Mouse (Mus musculus) heart, postnatal 14 days (tissue): Measurements from ENCODE around the gene Tbc1d8b. TPM values are rescaled to one million over a fixed set of nuclear protein-coding genes. Genes with fewer than 3 reads are reported as not detected.
"Not testable (repeated sequence)": the region's sequence is repeated elsewhere in the genome, so short reads cannot be mapped to it uniquely, and the experiment has no call there.

Experiments
- DNase-seq, 2 experiments: peaks; one replicate each; pipeline ENCODE4 v3.0.0; 2021 to 2022
- intact Hi-C: fragments of 180-260 bp; cut with DNase I; formaldehyde crosslinking; loops from one replicate; pipeline ENCODE4 v1.15.1; 2025
- long read RNA-seq, 2 experiments: library from polyadenylated mRNA; stranded (forward); transcript quantifications; one replicate each; pipeline ENCODE4 v2.0.0; 2021
- total RNA-seq, 2 experiments: library from RNA; stranded (reverse); gene quantifications; 2 replicates each; pipeline ENCODE4 v1.2.3; 2021

Gene Tbc1d8b
- 1 to 10 TPM; 6.0 to 6.6 TPM for total RNA-seq
- long read RNA-seq, experiment 1 = 0 reads
- long read RNA-seq, experiment 2 = 0 reads

- intact Hi-C loops = loop anchor here (10.0 kb wide), 1 partner anchor 470 kb away; the partner anchor contains the start of gene Mum1l1
- peak; percentile 75 to 78 for DNase-seq
Measured at GRCm38 (mm10) chrX:139684775-139685695, at the start of gene Tbc1d8b. TSS of gene Tbc1d8b (plus strand) at chrX:139684996.

- no peak for DNase-seq
- intact Hi-C loops = no loop called here
Measured at GRCm38 (mm10) chrX:139639744-139640143, 45.1 kb upstream of the Tbc1d8b start.

GRCm38 (mm10) chrX:139640418-139640817 is 44.4 kb upstream of the Tbc1d8b start:
- DNase-seq = no peak
- intact Hi-C loops = no loop called here

- DNase-seq = no peak
Measured at GRCm38 (mm10) chrX:139652226-139652625, 32.6 kb upstream of the Tbc1d8b start.

GRCm38 (mm10) chrX:139653292-139653691 is 31.5 kb upstream of the Tbc1d8b start:
- intact Hi-C loops = loop anchor here (10.0 kb wide), 1 partner anchor 58 kb away; no protein-coding TSS in a partner anchor
- DNase-seq = peak in 1 of 2 experiments; percentile 3

More at GRCm38 (mm10) chrX:139652226-139652625, 32.6 kb upstream of the Tbc1d8b start:
- intact Hi-C loops = loop anchor here (10.0 kb wide), 1 partner anchor 57 kb away; no protein-coding TSS in a partner anchor

GRCm38 (mm10) chrX:139654350-139655063 is 30.3 kb upstream of the Tbc1d8b start:
- intact Hi-C loops = loop anchor here (10.0 kb wide), 1 partner anchor 60 kb away; no protein-coding TSS in a partner anchor
- no peak for DNase-seq

GRCm38 (mm10) chrX:139662111-139662510 is 22.7 kb upstream of the Tbc1d8b start:
- no peak for DNase-seq
- intact Hi-C loops = no loop called here

- intact Hi-C loops = loop anchor here (2.0 kb wide), 1 partner anchor 251 kb away; no protein-coding TSS in a partner anchor
- no peak for DNase-seq
Measured at GRCm38 (mm10) chrX:139665829-139666228, 19.0 kb upstream of the Tbc1d8b start.

GRCm38 (mm10) chrX:139684410-139684774 is 404 bp upstream of the Tbc1d8b start:
- intact Hi-C loops = loop anchor here (10.0 kb wide), 1 partner anchor 470 kb away; the partner anchor contains the start of gene Mum1l1
- DNase-seq = no peak

GRCm38 (mm10) chrX:139714381-139714780 is 29.6 kb downstream of the Tbc1d8b start, which contains the start of gene Gm15013:
TSS of gene Gm15013 (minus strand) at chrX:139714481.
- DNase-seq = no peak
- intact Hi-C loops = no loop called here

GRCm38 (mm10) chrX:139722350-139722749 is 37.6 kb downstream of the Tbc1d8b start:
- intact Hi-C loops = no loop called here
- DNase-seq = no peak

- intact Hi-C loops = no loop called here
- DNase-seq = no peak
Measured at GRCm38 (mm10) chrX:139730541-139730940, 45.7 kb downstream of the Tbc1d8b start.

GRCm38 (mm10) chrX:139737066-139737465 is 52.3 kb downstream of the Tbc1d8b start:
- DNase-seq = no peak

GRCm38 (mm10) chrX:139751855-139752254 is 67.1 kb downstream of the Tbc1d8b start:
- DNase-seq = peak; percentile 37 to 61
- intact Hi-C loops = no loop called here

More at GRCm38 (mm10) chrX:139737066-139737465, 52.3 kb downstream of the Tbc1d8b start:
- intact Hi-C loops = no loop called here

- intact Hi-C loops, DNase-seq: not testable (repeated sequence)
Measured at GRCm38 (mm10) chrX:139758634-139759033, 73.8 kb downstream of the Tbc1d8b start.

- peak; percentile 6 to 20 for DNase-seq
- intact Hi-C loops = loop anchor here (5.0 kb wide), 1 partner anchor 345 kb away; no protein-coding TSS in a partner anchor
Measured at GRCm38 (mm10) chrX:139762546-139762945, 77.8 kb downstream of the Tbc1d8b start.

GRCm38 (mm10) chrX:139769975-139770637 is 85.3 kb downstream of the Tbc1d8b start:
- intact Hi-C loops = no loop called here

GRCm38 (mm10) chrX:139774309-139775083 is 89.7 kb downstream of the Tbc1d8b start:
- peak; percentile 35 to 60 for DNase-seq
- intact Hi-C loops = loop anchor here (2.0 kb wide), 1 partner anchor 60 kb away; no protein-coding TSS in a partner anchor

More at GRCm38 (mm10) chrX:139769975-139770637, 85.3 kb downstream of the Tbc1d8b start:
- DNase-seq = no peak

GRCm38 (mm10) chrX:139775084-139775612 is 90.4 kb downstream of the Tbc1d8b start:
- intact Hi-C loops = loop anchor here (2.0 kb wide), 1 partner anchor 60 kb away; no protein-coding TSS in a partner anchor
- DNase-seq = peak in 1 of 2 experiments; percentile 26
